Mouse (Mus musculus) heart, postnatal 36 days (tissue): Measurements from ENCODE around the gene Limd2. TPM values are rescaled to one million over a fixed set of nuclear protein-coding genes. Genes with fewer than 3 reads are reported as not detected.

Experiments
- DNase-seq, 2 experiments: peaks; one replicate each; pipeline ENCODE4 v3.0.0; 2021 to 2022
- intact Hi-C: fragments of 180-260 bp; cut with DNase I; formaldehyde crosslinking; loops from one replicate; pipeline ENCODE4 v1.15.1; 2025
- total RNA-seq, 2 experiments: library from RNA; stranded (reverse); gene quantifications; 2 replicates each; pipeline ENCODE4 v1.2.3; 2021

Gene Limd2
- total RNA-seq, 2 experiments from 2014 or later: 4.2 to 4.8 TPM

DNA sequence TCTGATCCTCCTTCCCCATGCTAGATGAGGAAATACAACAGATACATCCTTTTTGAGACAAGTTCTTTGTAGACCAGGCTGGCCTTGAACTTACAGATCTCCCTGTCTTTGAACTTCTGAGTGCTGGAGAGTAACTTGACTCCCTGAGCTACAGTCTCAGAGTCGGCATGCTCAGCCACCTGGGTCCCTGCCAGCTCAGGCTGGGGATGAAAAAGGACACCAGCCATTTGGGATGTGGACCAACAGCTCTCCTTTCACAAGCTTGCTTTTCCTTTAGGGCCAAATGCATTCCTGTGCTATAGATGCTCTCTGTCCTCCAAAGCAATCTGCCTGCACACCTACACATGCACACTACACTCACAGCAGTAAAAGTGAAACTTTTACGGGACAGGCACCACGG is 14.4 kb upstream of the Limd2 start:
- DNase-seq: no peak
- intact Hi-C loops: no loop called here

- intact Hi-C loops: no loop called here
- DNase-seq: no peak
Observed at GRCm38 (mm10) chr11:106174372-106174771, 13.7 kb upstream of the Limd2 start.

- intact Hi-C loops: no loop called here
- no peak for DNase-seq
Observed at GRCm38 (mm10) chr11:106173228-106173627, 12.6 kb upstream of the Limd2 start.

DNA sequence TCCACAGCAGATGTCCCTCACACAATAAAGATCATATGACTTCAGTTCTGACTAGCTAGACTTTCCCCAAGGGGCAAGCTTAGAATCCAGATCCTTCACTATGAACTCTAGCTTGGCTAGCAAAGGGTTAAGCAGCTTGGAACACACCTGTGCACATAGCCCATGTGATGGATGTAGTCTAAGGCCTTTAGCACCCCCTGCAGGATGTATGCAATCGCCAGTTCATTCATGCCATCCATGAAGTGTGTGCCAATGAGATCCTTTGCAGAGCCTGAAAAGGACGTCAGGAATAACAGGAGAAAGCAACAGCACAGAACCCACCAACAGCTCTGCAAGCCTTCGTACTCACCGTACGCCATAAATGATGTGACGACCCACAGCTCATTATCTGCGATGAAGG is 10.1 kb upstream of the Limd2 start:
- DNase-seq: no peak
- intact Hi-C loops: no loop called here

- no peak for DNase-seq
- intact Hi-C loops: no loop called here
Observed at GRCm38 (mm10) chr11:106167435-106167834, 6.8 kb upstream of the Limd2 start.

DNA sequence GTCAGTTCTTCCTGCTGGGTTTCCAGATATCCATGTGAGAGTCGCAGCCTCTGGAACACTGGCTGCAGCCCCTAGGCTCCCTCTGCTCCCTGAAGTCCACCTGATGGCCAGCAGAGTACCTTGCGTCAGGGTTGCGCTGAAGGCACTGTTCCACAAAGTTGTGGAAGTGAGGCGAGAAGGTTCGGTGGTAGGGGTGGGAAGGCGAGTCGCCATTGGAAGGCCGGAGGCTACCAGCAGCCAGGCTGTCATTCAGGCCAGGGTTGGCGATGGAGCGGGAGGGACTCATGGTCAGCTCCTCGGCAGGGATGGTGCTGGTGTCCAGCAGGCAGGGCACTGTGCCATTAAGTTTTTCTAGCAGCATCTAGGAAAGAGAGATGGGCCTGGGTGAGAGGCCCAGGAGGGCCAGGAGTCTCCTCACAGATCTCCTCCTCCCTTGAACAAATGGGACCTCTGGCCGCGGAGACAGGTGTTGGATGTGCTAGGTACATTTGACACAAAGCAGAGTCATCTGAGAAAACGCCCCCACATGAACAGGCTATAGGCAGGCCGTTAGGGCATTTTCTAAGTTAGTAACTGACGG is 4.0 kb upstream of the Limd2 start:
- intact Hi-C loops: no loop called here
- no peak for DNase-seq

- intact Hi-C loops: no loop called here
- no peak for DNase-seq
Observed at GRCm38 (mm10) chr11:106163546-106163945, 2.9 kb upstream of the Limd2 start.

DNA sequence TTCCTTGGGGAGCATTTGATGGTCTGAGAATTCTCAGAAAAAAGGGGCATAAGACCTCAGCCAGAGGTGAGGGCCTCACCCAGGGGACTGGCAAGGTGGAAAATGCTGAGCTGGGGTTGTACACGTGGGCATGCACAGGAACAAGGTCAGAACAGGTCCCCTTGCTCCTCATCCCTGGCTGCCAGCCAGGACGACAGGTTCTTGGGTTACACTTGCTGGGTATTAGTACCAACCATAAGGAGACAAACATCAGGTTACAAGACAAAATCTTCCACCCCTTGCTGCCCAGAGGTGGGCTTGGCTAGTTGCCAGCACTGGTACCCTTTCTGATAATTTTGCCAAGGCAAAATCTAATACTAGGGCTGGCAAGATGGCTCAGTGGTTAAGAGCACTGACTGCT is 1.6 kb upstream of the Limd2 start:
- intact Hi-C loops: no loop called here
- no peak for DNase-seq

DNA sequence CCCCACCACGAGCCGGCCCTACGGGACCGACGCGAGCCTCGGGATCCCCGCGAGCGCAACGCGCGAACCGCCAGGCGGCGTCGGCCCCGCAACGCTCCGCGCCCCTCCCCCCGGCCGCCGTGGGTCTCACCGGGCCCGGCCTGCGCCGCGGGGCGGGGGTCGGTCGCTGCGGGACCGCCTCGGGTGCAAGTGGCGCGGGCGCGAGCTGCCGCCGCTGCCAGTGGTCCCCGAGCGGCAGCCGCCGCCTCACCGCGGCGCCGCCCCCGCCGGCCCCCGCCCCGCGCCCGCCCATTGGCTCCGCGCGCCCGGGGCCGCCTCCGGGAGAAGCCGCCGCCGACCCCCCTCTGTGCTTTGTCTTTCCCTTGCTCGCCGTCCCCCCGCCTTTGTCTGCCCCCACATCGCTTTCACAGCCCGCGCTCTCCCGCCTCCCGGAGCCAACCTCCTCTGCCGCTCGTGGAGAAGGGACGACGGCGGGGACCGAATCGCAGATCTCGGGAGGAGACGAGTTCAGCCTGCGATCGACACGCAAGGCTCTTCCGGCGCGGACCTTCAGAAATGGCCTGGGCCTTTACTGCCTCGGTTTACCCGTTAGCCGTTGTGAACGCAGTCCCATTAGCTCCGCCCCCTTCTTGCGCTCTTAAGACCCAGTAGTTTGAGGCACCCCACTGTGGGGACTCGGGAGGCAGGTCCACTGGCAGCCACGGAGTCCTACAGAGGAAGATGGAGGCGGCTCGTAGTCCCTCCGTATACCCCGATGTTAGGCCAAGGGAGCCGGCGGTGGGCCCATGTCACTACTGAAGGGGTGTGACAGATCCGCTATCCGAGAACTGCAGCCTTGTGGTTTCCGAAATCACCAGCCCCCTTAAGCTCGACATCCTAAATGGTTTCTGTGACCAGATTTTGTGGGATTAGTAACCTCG is 479 bp downstream of the Limd2 start:
- DNase-seq: peak; percentile 71 to 81
- intact Hi-C loops: loop anchor here (2.0 kb wide), 1 partner anchor 33 kb away; no protein-coding TSS in a partner anchor

- peak; percentile 36 to 43 for DNase-seq
- intact Hi-C loops: loop anchor here (2.0 kb wide), 1 partner anchor 33 kb away; no protein-coding TSS in a partner anchor
Observed at GRCm38 (mm10) chr11:106159216-106159920, 1.3 kb downstream of the Limd2 start.

DNA sequence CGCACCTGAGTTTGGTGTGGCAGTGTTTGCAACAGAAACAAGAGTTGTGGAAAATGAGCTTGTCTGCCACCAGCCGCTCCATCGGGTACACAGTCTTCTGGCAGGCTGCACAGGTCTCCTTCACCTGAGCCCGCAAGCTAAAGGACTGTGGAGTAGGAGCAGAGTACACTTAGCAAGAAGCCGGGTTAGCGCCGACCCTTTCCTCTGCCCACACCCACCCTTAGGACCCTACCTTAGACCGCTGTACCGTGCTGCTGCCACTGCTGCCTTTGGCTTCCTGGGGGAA is 1.8 kb downstream of the Limd2 start:
- intact Hi-C loops: loop anchor here (2.0 kb wide), 1 partner anchor 34 kb away; no protein-coding TSS in a partner anchor
- no peak for DNase-seq

- intact Hi-C loops: loop anchor here (2.0 kb wide), 1 partner anchor 34 kb away; no protein-coding TSS in a partner anchor
- no peak for DNase-seq
Observed at GRCm38 (mm10) chr11:106158081-106158929, 2.4 kb downstream of the Limd2 start.

DNA sequence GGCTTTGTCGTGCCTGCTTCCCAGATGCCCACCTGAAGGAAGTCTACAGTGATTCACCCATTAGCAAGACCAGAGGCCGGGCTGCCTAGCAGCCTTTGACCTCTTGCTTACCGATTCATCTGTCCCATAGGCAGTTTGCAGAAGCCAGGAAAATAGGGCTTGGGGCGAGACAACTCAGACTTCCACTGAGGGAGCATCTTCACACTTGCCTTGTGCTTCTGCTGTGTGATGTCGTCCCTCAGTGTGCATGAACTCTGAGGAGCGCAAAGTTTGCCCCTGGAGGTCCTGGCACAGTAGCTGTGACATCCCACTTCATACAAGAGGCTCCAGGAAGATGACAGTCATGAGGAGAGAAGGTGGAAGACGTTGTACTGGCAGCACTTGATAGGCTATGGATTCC is 3.5 kb downstream of the Limd2 start:
- DNase-seq: no peak
- intact Hi-C loops: no loop called here

GRCm38 (mm10) chr11:106156257-106156656 is 4.4 kb downstream of the Limd2 start:
- intact Hi-C loops: no loop called here
- DNase-seq: no peak

DNA sequence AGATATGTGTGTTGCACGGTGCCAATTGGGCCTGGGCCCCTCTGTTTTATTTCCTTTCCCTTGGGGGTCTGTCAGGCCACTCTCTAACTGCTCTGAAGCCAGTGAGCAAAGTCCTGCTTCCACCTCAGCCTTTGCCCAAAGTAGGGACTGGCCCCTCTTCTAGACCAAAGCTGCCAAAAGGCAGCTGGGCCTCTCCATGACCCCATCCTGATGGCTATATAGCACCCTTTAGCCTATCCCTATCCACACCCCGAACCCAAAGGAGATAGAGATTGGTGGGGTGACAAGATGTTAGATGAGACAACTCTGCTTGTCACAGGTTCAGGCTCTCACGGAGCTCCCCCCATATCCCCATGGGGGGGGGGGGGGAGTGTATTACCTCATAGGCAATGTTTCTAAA is 4.9 kb downstream of the Limd2 start:
- DNase-seq: no peak
- intact Hi-C loops: no loop called here

DNA sequence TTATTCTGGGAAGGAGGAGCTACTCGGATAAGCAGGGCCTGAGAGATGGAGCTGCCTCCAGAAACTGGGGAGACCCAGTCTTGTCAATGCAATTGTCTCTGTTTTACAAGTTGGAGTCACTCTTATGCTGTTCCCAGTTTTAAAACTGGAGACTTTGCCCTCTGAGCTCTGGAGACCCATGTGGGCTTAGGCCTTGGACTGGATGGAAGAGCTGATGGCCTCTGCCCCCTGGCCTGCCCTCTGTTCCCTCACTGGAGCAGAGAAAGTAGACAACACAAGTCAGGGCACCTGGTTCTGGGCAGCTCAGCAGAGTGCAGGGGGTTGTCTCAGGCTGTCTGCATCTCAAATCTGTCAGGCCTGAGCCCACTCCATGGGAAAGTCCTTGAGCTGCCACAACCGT is 5.9 kb downstream of the Limd2 start:
- intact Hi-C loops: no loop called here
- DNase-seq: no peak

- no peak for DNase-seq
- intact Hi-C loops: no loop called here
Observed at GRCm38 (mm10) chr11:106154091-106154490, 6.6 kb downstream of the Limd2 start.

DNA sequence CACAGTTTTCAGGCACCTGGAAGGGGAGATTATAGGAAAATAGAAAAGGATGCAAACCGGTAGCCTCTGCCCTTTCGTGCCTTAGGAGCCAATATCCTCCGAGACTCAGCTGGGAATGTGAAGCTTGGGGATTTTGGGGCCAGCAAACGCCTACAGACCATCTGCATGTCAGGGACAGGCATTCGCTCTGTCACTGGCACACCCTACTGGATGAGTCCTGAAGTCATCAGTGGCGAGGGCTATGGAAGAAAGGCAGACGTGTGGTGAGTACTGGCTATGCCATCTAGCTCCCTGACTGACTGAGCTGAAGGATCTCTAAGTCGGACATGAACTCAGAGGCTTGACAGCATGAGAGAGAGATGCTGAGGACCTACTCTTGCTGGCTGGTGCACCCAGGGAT is 8.5 kb downstream of the Limd2 start:
- intact Hi-C loops: loop anchor here (1.0 kb wide), 1 partner anchor 27 kb away; no protein-coding TSS in a partner anchor
- DNase-seq: no peak

GRCm38 (mm10) chr11:106151219-106151618 is 9.4 kb downstream of the Limd2 start:
- intact Hi-C loops: no loop called here
- DNase-seq: no peak
